Mouse (Mus musculus) intestine, embryonic 15.5 days (tissue): Measurements from ENCODE around the gene Haus3. TPM values are rescaled to one million over a fixed set of nuclear protein-coding genes. Genes with fewer than 3 reads are reported as not detected.
A peak's percentile ranks its signal among the peaks of the same experiment; 100 is the strongest.

Source experiments
- ATAC-seq: fragments of 200-750 bp; cut with Nextera tagmentation; 2 replicates; pipeline ENCODE4 v1.8.0; 2017; ENCODE audit warnings: moderate TSS enrichment, moderate library complexity
- H3K27ac ChIP-seq: fragments of 300-500 bp; sonication (generic); 2 replicates; pipeline ENCODE4 v1.5.1; 2015; ENCODE audit warnings: mild to moderate bottlenecking, inconsistent platforms
- H3K27me3 ChIP-seq: fragments of 300-500 bp; sonication (generic); replicated peaks from 2 replicates; pipeline ENCODE4 v1.6.1; 2015; ENCODE audit warnings: inconsistent platforms
- H3K36me3 ChIP-seq: fragments of 300-500 bp; sonication (generic); 2 replicates; pipeline ENCODE4 v1.6.1; 2015; ENCODE audit warnings: inconsistent platforms
- H3K4me1 ChIP-seq: fragments of 300-500 bp; sonication (generic); replicated peaks from 2 replicates; pipeline ENCODE4 v1.6.1; 2015; ENCODE audit warnings: inconsistent platforms
- H3K4me2 ChIP-seq: fragments of 300-500 bp; sonication (generic); replicated peaks from 2 replicates; pipeline ENCODE4 v1.6.1; 2015; ENCODE audit warnings: mild to moderate bottlenecking, inconsistent platforms
- H3K4me3 ChIP-seq: fragments of 300-500 bp; sonication (generic); replicated peaks from 2 replicates; pipeline ENCODE4 v1.5.1; 2015; ENCODE audit warnings: inconsistent platforms
- H3K9ac ChIP-seq: fragments of 300-500 bp; sonication (generic); 2 replicates; pipeline ENCODE4 v1.6.1; 2015; ENCODE audit warnings: inconsistent platforms
- H3K9me3 ChIP-seq: fragments of 300-500 bp; sonication (generic); 2 replicates; pipeline ENCODE4 v1.6.1; 2016; ENCODE audit warnings: inconsistent platforms
- whole genome bisulfite sequencing: fragments of 180-500 bp; shearing (Covaris S2); methylation state at CpG from one replicate; pipeline ENCODE4 v1.1.7; 2015; 5-methylcytosine and 5-hydroxymethylcytosine counted together
- polyA plus RNA-seq: library from polyadenylated mRNA; unstranded; fragments of >200 nt; fragmentation: Nextera tagmentation; extraction: Ambion mirVana; gene quantifications from 2 replicates; pipeline ENCODE4 v1.2.1, GENCODE M21; 2015

Haus3 gene
- polyA plus RNA-seq, 1 experiment from 2014 or later = 34.4 TPM

DNA sequence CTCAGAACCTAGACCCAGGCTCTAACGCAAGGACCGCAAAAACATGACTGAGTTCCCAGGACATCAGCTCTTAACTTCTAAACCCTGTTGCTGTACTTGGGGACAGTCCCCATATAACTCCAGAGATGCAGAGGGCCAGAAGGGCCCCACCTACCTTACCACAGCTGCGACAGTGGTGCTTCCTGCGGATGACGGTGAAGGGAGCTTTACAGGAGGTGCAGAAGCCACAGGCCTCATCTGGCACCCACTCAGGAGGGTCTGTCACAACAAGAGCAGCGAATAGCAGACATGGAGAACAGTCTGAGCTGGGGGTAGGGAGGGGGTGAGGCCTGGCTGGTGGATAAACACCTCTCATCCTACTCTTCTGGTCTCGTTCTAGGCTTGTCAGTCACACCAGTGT is 27.1 kb upstream of the Haus3 start:
- H3K9me3 ChIP-seq = no peaks in the 10 kb centered on the region
- 79% methylated on average over 7 of the region's 7 CpGs for WGBS

GRCm38 (mm10) chr5:34195786-34196185 is 26.5 kb upstream of the Haus3 start:
- no peak for ATAC-seq
- no peaks in the 10 kb centered on the region for H3K27me3 ChIP-seq
- no peak overlapping the region for H3K27ac ChIP-seq
- no peaks in the 10 kb centered on the region for H3K9me3 ChIP-seq
- H3K4me2 ChIP-seq = no peak overlapping the region
- H3K36me3 ChIP-seq = no peaks in the 10 kb centered on the region
- no peaks in the 10 kb centered on the region for H3K4me1 ChIP-seq
- H3K9ac ChIP-seq = no peak overlapping the region
- 91% methylated on average over 12 of the region's 12 CpGs for WGBS
- no peak overlapping the region for H3K4me3 ChIP-seq

More for the DNA sequence above, 27.1 kb upstream of the Haus3 start:
- H3K27me3 ChIP-seq = no peaks in the 10 kb centered on the region
- no peak overlapping the region for H3K27ac ChIP-seq
- no peaks in the 10 kb centered on the region for H3K4me1 ChIP-seq
- no peak overlapping the region for H3K9ac ChIP-seq
- H3K36me3 ChIP-seq = no peaks in the 10 kb centered on the region
- no peak overlapping the region for H3K4me2 ChIP-seq
- ATAC-seq = no peak
- no peak overlapping the region for H3K4me3 ChIP-seq

DNA sequence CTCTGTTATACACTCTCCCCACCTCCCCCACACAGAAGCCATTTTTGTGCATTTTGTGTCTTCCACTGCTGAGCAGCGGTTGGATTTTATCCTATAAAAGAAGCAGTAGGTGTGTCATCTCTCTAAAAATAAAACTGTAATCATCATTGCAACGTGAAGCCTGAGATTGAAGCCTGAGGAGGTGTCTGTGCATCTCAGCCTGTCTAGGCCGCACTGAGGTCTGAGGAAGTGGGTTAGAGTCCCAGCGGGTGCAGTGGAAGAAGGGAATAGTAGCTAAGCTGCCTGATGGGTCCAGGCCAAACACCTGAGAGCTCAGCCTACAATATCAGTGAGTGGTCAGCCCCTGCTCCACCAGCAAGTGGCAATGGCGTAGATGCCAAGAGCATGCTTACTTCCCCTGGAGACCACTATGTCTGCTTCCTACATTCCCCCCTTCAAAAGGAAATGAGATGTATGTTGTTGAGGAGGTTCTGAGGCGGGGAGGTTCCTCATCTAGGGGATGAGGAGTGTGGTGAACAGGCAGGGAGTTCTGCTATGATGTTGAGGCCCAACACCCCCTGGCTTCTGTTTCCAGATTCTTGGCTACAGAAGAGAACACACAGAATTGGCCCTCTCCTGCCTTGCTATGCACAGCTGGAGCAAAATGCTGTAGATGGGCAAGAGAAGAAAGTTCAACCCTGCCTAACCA is 25.8 kb upstream of the Haus3 start:
- H3K9me3 ChIP-seq = no peaks in the 10 kb centered on the region
- no peaks in the 10 kb centered on the region for H3K27me3 ChIP-seq
- no peak for ATAC-seq
- no peak overlapping the region for H3K4me2 ChIP-seq
- no peak overlapping the region for H3K27ac ChIP-seq
- H3K4me3 ChIP-seq = no peak overlapping the region
- H3K9ac ChIP-seq = no peak overlapping the region
- no peaks in the 10 kb centered on the region for H3K36me3 ChIP-seq
- H3K4me1 ChIP-seq = no peaks in the 10 kb centered on the region
- WGBS = 79% methylated on average over 6 of the region's 6 CpGs

DNA sequence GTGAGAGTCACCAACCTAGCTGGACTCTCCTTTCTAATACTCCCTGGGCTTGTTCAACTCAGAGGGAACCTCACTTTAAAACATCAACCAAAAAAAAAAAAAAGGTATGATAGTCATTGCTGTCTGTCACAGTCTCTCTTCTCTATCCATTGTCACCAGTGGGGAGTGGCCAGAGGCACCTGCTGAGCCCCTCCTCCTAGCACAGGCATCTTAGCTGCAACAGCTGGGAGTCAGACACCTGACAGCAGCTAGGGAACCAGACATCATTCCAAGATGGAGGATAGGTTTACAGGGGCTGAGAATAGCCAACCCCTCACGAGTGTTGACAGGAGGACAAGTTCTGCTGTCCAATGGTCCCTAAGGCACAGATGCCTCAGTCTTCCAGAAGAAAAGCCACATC is 25.1 kb upstream of the Haus3 start:
- Histone ChIP-seq H3K4me1 (no peaks in the 10 kb centered on the region), H3K27me3 (no peaks in the 10 kb centered on the region), H3K9me3 (no peaks in the 10 kb centered on the region), H3K9ac (no peak overlapping the region), H3K4me2 (no peak overlapping the region), H3K36me3 (no peaks in the 10 kb centered on the region), H3K27ac (no peak overlapping the region), H3K4me3 (no peak overlapping the region)
- WGBS = 43% methylated on average over 1 of the region's 1 CpGs
- ATAC-seq = no peak

DNA sequence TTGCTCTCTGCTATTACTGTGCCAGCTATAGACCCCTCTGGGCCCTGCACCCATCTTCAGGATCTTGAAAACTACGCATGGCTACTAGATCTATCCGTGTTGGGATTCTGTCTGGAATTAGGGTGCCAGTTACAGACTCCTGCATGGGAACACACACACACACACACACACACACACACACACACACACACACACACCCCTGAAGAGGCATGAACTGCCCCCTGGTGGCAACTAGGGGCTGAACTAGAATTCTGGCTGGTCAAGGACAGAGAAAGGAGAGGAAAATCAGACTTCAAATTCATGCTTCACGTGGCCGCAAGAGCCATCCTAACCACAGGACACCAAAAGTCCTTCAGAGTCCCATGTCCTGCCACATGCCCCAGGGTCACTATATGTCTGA is 22.5 kb upstream of the Haus3 start:
- Histone ChIP-seq H3K9me3 (no peaks in the 10 kb centered on the region), H3K27me3 (no peaks in the 10 kb centered on the region), H3K4me1 (peaks cover 4% of the 10 kb centered on the region; the same call in 1 of the 2 replicates), H3K36me3 (no peaks in the 10 kb centered on the region), H3K9ac (no peak overlapping the region), H3K4me2 (no peak overlapping the region), H3K4me3 (no peak overlapping the region), H3K27ac (no peak overlapping the region)
- 69% methylated on average over 4 of the region's 4 CpGs for WGBS
- no peak for ATAC-seq

- no peaks in the 10 kb centered on the region for H3K9me3 ChIP-seq
- H3K36me3 ChIP-seq = no peaks in the 10 kb centered on the region
- no peak overlapping the region for H3K27ac ChIP-seq
- WGBS = 54% methylated on average over 4 of the region's 4 CpGs
- ATAC-seq = no peak
- H3K4me1 ChIP-seq = peaks cover 9% of the 10 kb centered on the region; the same call in 1 of the 2 replicates
- H3K27me3 ChIP-seq = no peaks in the 10 kb centered on the region
- H3K4me2 ChIP-seq = no peak overlapping the region
- no peak overlapping the region for H3K9ac ChIP-seq
- H3K4me3 ChIP-seq = no peak overlapping the region
Observed at GRCm38 (mm10) chr5:34191021-34191420, 21.7 kb upstream of the Haus3 start.

- Histone ChIP-seq H3K27me3 (no peaks in the 10 kb centered on the region), H3K4me1 (peaks cover 18% of the 10 kb centered on the region), H3K4me2 (no peak overlapping the region), H3K36me3 (no peaks in the 10 kb centered on the region), H3K9ac (no peak overlapping the region), H3K27ac (no peak overlapping the region), H3K9me3 (no peaks in the 10 kb centered on the region), H3K4me3 (no peak overlapping the region)
- 77% methylated on average over 1 of the region's 1 CpGs for WGBS
- ATAC-seq = no peak
Observed at GRCm38 (mm10) chr5:34189521-34189920, 20.2 kb upstream of the Haus3 start.

GRCm38 (mm10) chr5:34188856-34189255 is 19.5 kb upstream of the Haus3 start:
- Histone ChIP-seq H3K36me3 (no peaks in the 10 kb centered on the region), H3K4me3 (0 out of 2 replicates have a peak overlapping the region, but pooled peaks have one; percentile 96), H3K27me3 (no peaks in the 10 kb centered on the region), H3K4me2 (peak overlapping the region; percentile 84; the same call in 1 of the 2 replicates), H3K9ac (no peak overlapping the region), H3K4me1 (peaks cover 18% of the 10 kb centered on the region), H3K27ac (no peak overlapping the region), H3K9me3 (no peaks in the 10 kb centered on the region)
- no peak for ATAC-seq
- 65% methylated on average over 2 of the region's 2 CpGs for WGBS

DNA sequence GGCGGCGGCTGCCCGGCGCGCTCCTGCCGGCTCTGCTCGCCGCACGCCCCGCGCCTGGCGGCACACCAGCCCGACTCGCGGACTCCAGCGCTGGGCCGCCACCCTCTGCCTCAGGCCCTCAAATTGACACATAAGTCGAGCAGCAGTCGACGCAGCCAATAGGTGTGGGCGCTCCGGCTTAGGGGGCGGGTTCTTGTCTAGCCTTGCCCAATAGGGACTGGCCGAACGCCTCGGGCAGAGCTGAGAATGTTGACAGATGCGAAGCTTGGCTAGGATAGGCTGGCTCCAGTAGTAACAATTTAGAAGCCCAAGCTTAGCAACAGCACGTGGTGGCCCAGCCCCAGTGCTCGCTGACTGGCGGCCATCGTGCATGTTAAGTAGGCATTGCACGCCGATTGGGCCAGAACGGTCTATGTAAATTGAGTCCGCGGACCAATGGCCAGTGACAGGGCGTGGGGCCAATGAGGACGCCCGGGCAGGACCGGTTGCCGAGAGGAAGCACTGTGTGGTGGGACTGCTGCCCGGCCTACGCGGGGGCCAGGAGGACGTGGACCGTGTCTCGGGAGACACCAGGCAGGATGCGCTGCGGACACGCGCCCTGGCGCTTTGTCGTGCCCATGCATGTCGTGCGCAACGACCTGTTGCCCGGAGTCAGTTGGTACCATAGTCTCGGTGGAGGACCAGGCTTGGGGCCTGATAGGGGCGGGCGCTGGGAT is 18.4 kb upstream of the Haus3 start, which contains the start of gene Mxd4:
Mxd4 (minus strand) TSS at position 120 of the 716 bp plus-strand sequence.
- peak; percentile 98 for ATAC-seq
- peak within 1 kb of the TSS; percentile 84 for H3K4me2 ChIP-seq
- H3K27ac ChIP-seq = peak within 1 kb of the TSS; percentile 94
- peak within 1 kb of the TSS; percentile 96 for H3K4me3 ChIP-seq
- no peaks in the 10 kb centered on the region for H3K9me3 ChIP-seq
- H3K27me3 ChIP-seq = no peaks in the 10 kb centered on the region
- H3K4me1 ChIP-seq = peaks cover 23% of the 10 kb centered on the region
- WGBS = under 1% methylated on average over 60 of the region's 60 CpGs
- peaks cover 4% of the 10 kb centered on the region; the same call in 1 of the 2 replicates for H3K36me3 ChIP-seq
- H3K9ac ChIP-seq = peak within 1 kb of the TSS; percentile 77

- Histone ChIP-seq H3K27me3 (no peaks in the 10 kb centered on the region), H3K36me3 (peaks cover 6% of the 10 kb centered on the region; the same call in 1 of the 2 replicates), H3K9me3 (no peaks in the 10 kb centered on the region), H3K4me2 (peak overlapping the region; percentile 84), H3K27ac (peak overlapping the region; percentile 94), H3K4me3 (peak overlapping the region; percentile 96), H3K4me1 (peaks cover 23% of the 10 kb centered on the region), H3K9ac (peak overlapping the region; percentile 77)
- under 1% methylated on average over 46 of the region's 46 CpGs for WGBS
- ATAC-seq = peak; percentile 19
Observed at GRCm38 (mm10) chr5:34186961-34187391, 17.6 kb upstream of the Haus3 start.

DNA sequence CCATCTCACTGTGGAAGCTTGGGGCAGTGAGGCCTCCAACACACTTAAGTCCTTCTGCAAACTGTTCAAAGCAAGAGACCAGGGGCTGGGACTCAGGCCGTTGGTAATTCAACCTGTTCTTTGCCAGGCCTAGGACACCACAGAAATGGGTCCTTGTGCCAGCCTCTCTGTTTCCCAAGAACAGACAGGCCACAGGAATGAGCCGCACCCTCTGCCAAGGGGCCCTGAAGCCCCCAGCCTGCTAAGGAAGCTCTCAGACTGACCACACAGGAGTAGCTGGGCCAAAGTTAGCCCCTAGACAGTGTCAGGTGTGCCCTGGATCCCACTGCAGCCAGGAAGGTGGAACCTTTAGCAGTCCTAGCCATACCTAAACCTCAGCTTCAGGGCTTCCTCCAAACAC is 17.1 kb upstream of the Haus3 start:
- H3K9ac ChIP-seq = peak overlapping the region; percentile 77
- H3K27ac ChIP-seq = peak overlapping the region; percentile 94; the same call in 1 of the 2 replicates
- peak overlapping the region; percentile 84 for H3K4me2 ChIP-seq
- H3K27me3 ChIP-seq = no peaks in the 10 kb centered on the region
- H3K9me3 ChIP-seq = no peaks in the 10 kb centered on the region
- H3K4me3 ChIP-seq = peak overlapping the region; percentile 96
- peaks cover 27% of the 10 kb centered on the region for H3K4me1 ChIP-seq
- ATAC-seq = no peak
- WGBS = 60% methylated on average over 2 of the region's 2 CpGs
- H3K36me3 ChIP-seq = peaks cover 7% of the 10 kb centered on the region; the same call in 1 of the 2 replicates

GRCm38 (mm10) chr5:34185791-34186190 is 16.5 kb upstream of the Haus3 start:
- H3K9ac ChIP-seq = peak overlapping the region; percentile 77; the same call in 1 of the 2 replicates
- H3K27me3 ChIP-seq = no peaks in the 10 kb centered on the region
- H3K36me3 ChIP-seq = peaks cover 7% of the 10 kb centered on the region; the same call in 1 of the 2 replicates
- no peaks in the 10 kb centered on the region for H3K9me3 ChIP-seq
- peaks cover 27% of the 10 kb centered on the region for H3K4me1 ChIP-seq
- H3K4me3 ChIP-seq = peak overlapping the region; percentile 96
- no peak overlapping the region for H3K27ac ChIP-seq
- ATAC-seq = no peak
- peak overlapping the region; percentile 84 for H3K4me2 ChIP-seq
